Mouse (Mus musculus): ENCODE results near the gene Rps29.

GRCm38 (mm10) chr12:69208520-69208919 is 49.5 kb upstream of the Rps29 start:
- TF ChIP-seq GATA1 (IDR thresholded peaks at IDR 0.05; ENCODE audit: borderline replicate concordance, low read length) (no peak), FLI1 (IDR thresholded peaks at IDR 0.05; ENCODE audit: low read length) (no peak)

All from megakaryocyte, embryonic 14.5 days (primary cell).